Mouse (Mus musculus): ENCODE results near the gene Tnf.

DNA sequence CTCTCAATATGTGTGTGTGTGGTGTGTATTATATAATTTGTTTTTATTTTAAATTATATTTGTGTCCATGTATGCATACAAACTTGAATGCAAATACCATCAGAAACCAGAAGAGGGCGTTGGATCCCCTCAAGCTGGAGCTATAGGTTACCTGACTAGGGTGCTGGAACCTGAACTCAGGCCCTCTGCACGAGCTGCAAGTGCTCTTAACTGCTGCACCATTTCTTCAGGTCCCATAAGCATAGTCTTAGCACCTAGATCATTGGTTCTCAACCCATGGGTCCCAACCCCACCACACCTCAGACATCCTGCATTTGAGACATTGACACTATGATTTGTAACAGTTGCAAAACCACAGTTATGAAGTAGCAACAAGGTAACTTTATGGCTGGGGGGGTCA is 10.1 kb downstream of the Tnf start:
- no peak for TF ChIP-seq CHD2 (IDR thresholded peaks at IDR 0.05; ENCODE audit: low read depth, low read length)
- TF ChIP-seq ZNF384 (IDR thresholded peaks at IDR 0.05; ENCODE audit: low read depth, low read length), result no peak
- no peak for TF ChIP-seq ZC3H11A (IDR thresholded peaks at IDR 0.05; ENCODE audit: borderline replicate concordance, low read depth, low read length)
- no peak for TF ChIP-seq HCFC1 (IDR thresholded peaks at IDR 0.05; ENCODE audit: borderline replicate concordance, insufficient read depth, low read length)
